Mouse (Mus musculus): Measurements from ENCODE around the gene Spen.

DNA sequence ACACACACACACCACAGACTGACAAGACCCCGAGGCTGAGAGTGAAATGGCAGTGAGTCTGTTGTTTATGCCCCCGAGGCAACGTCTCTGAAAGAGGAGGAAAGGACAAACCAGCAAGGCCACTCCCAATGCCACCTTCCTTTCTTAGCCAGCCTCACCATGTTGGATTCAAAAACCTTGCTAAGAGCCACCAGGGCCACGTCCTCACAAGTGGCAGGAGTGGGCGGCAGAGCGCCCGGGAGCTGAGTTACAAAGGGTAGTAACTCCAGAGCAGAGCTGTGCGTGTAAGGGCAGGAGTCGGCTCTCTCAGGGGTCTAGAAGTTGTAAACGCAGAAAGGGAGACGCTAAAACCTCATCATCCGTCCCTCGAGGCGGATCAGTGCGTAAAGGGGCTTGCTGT lies 7.4 kb downstream of the Spen start:
- TF ChIP-seq CTCF (IDR thresholded peaks at IDR 0.05; ENCODE audit: insufficient read depth, low read length) (no peak), POLR2A (IDR thresholded peaks at IDR 0.05; ENCODE audit: borderline replicate concordance, extremely low read depth, low read depth, low read length) (no peak)

All from lung, adult 2 months (tissue).